Mouse (Mus musculus) limb, embryonic 14.5 days (tissue): ENCODE results near the gene Epha4. TPM values are rescaled to one million over a fixed set of nuclear protein-coding genes. Genes with fewer than 3 reads are reported as not detected.

Experiments used
- ATAC-seq: fragments of 200-750 bp; cut with Nextera tagmentation; 2 replicates; pipeline ENCODE4 v1.8.0; 2017; ENCODE audit warnings: low read depth, moderate number of reproducible peaks, moderate TSS enrichment; ENCODE audit not compliant: low FRiP score
- DNase-seq: peaks from one replicate; pipeline ENCODE4 v3.0.0-alpha.2; 2015; ENCODE audit warnings: low spot score
- H3K27ac ChIP-seq: fragments of 300-500 bp; sonication (generic); replicated peaks from 2 replicates; pipeline ENCODE4 v1.5.1; 2014; ENCODE audit warnings: low read depth, mild to moderate bottlenecking, low read length, moderate library complexity, mixed read lengths
- H3K27me3 ChIP-seq: fragments of 300-500 bp; sonication (generic); 2 replicates; pipeline ENCODE4 v1.6.1; 2014; ENCODE audit warnings: low read length, mixed read lengths; ENCODE audit not compliant: control insufficient read depth, insufficient read depth
- H3K36me3 ChIP-seq: fragments of 300-500 bp; sonication (generic); 2 replicates; pipeline ENCODE4 v1.6.1; 2014; ENCODE audit warnings: mild to moderate bottlenecking, low read length, moderate library complexity, mixed read lengths; ENCODE audit not compliant: control insufficient read depth, insufficient read depth
- H3K4me1 ChIP-seq: fragments of 300-500 bp; sonication (generic); 2 replicates; pipeline ENCODE4 v1.6.1; 2014; ENCODE audit warnings: antibody characterized with exemption, low read length, mixed read lengths; ENCODE audit not compliant: control insufficient read depth, insufficient read depth
- H3K4me2 ChIP-seq: fragments of 300-500 bp; sonication (generic); replicated peaks from 2 replicates; pipeline ENCODE4 v1.6.1; 2014; ENCODE audit warnings: low read depth, mild to moderate bottlenecking, low read length, moderate library complexity; ENCODE audit not compliant: severe bottlenecking
- H3K4me3 ChIP-seq: fragments of 300-500 bp; sonication (generic); replicated peaks from 2 replicates; pipeline ENCODE4 v1.5.1; 2014; ENCODE audit warnings: low read length
- H3K9ac ChIP-seq: fragments of 300-500 bp; sonication (generic); 2 replicates; pipeline ENCODE4 v1.6.1; 2014; ENCODE audit warnings: mild to moderate bottlenecking, low read depth, low read length, moderate library complexity; ENCODE audit not compliant: severe bottlenecking
- H3K9me3 ChIP-seq: fragments of 300-500 bp; sonication (generic); 2 replicates; pipeline ENCODE4 v1.6.1; 2016; ENCODE audit warnings: low read length; ENCODE audit not compliant: control insufficient read depth
- POLR2A ChIP-seq: fragments of 200-500 bp; IDR thresholded peaks from 2 replicates; pipeline ENCODE4 v1.8.0; 2012; ENCODE audit warnings: inconsistent platforms, mild to moderate bottlenecking, moderate library complexity, borderline replicate concordance; ENCODE audit not compliant: insufficient read depth, insufficient read length; ENCODE audit errors: extremely low read depth
- WGBS: fragments of 180-500 bp; shearing (Covaris S2); extraction: QIAGEN DNeasy Blood & Tissue Kit; methylation state at CpG from one replicate; pipeline ENCODE4 v1.1.7; 2014; 5-methylcytosine and 5-hydroxymethylcytosine counted together
- polyA plus RNA-seq, 2 experiments: library from polyadenylated mRNA; depleted of rRNA in 1 of 2; stranded (reverse) in 1 of 2; unstranded in 1 of 2; fragments of >200 nt; fragmentation: Nextera tagmentation in 1 of 2; extraction: Ambion mirVana in 1 of 2; gene quantifications; 2 replicates each; pipeline versions ENCODE4 v1.2.1 to v1.2.3; 2012 to 2014

Gene Epha4
- polyA plus RNA-seq, 2 experiments, result 34.5 to 53.5 TPM

- Histone ChIP-seq H3K36me3 (no peaks in the 10 kb centered on the region), H3K9me3 (no peaks in the 10 kb centered on the region), H3K4me3 (no peak overlapping the region), H3K27me3 (no peaks in the 10 kb centered on the region), H3K4me1 (0 out of 2 replicates have a peak, but pooled peaks cover 4% of the 10 kb centered on the region), H3K27ac (no peak overlapping the region), H3K4me2 (no peak overlapping the region), H3K9ac (no peak overlapping the region)
- WGBS, result 83% methylated on average over 2 of the region's 2 CpGs
- ATAC-seq (no peak), DNase-seq (no peak)
- no peak for TF ChIP-seq POLR2A
Measured at GRCm38 (mm10) chr1:77472566-77472965, 42.3 kb downstream of the Epha4 start.

GRCm38 (mm10) chr1:77471447-77471846 lies 43.4 kb downstream of the Epha4 start:
- no peaks in the 10 kb centered on the region; the same call in 1 of the 2 replicates for H3K36me3 ChIP-seq
- H3K4me2 ChIP-seq, result no peak overlapping the region
- no peak for TF ChIP-seq POLR2A
- ATAC-seq, result no peak
- no peak overlapping the region for H3K4me3 ChIP-seq
- no peak for DNase-seq
- 0 out of 2 replicates have a peak, but pooled peaks cover 4% of the 10 kb centered on the region for H3K4me1 ChIP-seq
- H3K27ac ChIP-seq, result no peak overlapping the region
- H3K9me3 ChIP-seq, result no peaks in the 10 kb centered on the region
- no peak overlapping the region for H3K9ac ChIP-seq
- H3K27me3 ChIP-seq, result no peaks in the 10 kb centered on the region
- WGBS, result 53% methylated on average over 5 of the region's 5 CpGs

DNA sequence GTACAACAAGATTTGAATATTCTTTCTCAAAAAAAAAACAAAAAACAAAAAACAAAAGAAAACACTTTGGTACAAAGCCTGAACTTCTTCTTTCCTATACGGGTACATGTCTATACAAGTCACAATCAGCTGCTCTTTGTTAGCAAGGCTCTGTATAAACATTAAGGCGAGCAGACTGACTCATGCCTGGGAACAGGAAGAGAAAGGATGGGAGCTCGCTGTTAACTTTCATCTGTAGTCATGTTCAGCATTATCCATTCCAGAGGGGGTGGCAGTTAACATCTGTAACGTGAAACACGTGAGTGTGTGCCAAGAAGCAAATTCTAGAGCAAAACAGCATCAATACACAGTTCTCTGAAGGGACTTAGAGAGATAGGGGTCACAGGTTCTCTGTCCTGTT lies 43.9 kb downstream of the Epha4 start:
- Histone ChIP-seq H3K4me1 (0 out of 2 replicates have a peak, but pooled peaks cover 4% of the 10 kb centered on the region), H3K4me3 (no peak overlapping the region), H3K36me3 (no peaks in the 10 kb centered on the region; the same call in 1 of the 2 replicates), H3K9me3 (no peaks in the 10 kb centered on the region), H3K4me2 (no peak overlapping the region), H3K27me3 (no peaks in the 10 kb centered on the region), H3K9ac (no peak overlapping the region), H3K27ac (no peak overlapping the region)
- ATAC-seq (no peak), DNase-seq (peak; percentile 18)
- no peak for TF ChIP-seq POLR2A
- WGBS, result 38% methylated on average over 5 of the region's 5 CpGs

DNA sequence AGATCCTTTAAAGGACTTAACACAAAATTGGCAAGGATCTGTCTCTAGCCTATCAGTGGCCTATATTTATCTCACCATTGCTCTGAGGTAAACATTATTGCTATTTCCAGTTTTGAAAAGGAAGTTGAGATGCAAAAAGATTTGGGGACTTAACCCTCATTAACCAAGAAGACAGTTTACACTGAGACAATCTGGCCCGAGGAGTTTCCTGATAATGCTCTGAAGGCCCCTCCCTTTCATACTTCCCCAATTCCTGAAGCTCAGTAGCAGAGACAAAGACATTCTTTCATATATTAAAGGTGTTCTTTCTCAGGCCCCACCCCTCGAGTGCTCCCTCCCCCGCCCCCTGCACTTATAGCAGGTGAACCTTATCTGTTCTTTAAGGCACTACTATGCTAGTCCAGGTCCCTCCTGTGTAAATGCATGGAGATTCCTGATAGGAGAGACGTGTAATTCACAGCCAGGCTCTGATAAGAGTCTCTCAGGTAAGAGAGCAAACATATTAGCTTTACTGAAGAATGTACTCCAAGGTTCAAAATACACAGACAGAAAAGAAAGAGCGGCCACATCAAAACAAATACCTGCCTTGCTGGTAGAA lies 46.1 kb downstream of the Epha4 start:
- no peak overlapping the region for H3K4me3 ChIP-seq
- TF ChIP-seq POLR2A, result no peak
- no peaks in the 10 kb centered on the region for H3K27me3 ChIP-seq
- H3K4me1 ChIP-seq, result 0 out of 2 replicates have a peak, but pooled peaks cover 4% of the 10 kb centered on the region
- H3K9me3 ChIP-seq, result no peaks in the 10 kb centered on the region
- DNase-seq, result no peak
- H3K27ac ChIP-seq, result no peak overlapping the region
- ATAC-seq, result no peak
- no peak overlapping the region for H3K4me2 ChIP-seq
- H3K36me3 ChIP-seq, result no peaks in the 10 kb centered on the region; the same call in 1 of the 2 replicates
- 80% methylated on average over 5 of the region's 5 CpGs for WGBS
- no peak overlapping the region for H3K9ac ChIP-seq

GRCm38 (mm10) chr1:77465524-77465923 lies 49.4 kb downstream of the Epha4 start:
- H3K9ac ChIP-seq, result no peak overlapping the region
- TF ChIP-seq POLR2A, result no peak
- H3K4me3 ChIP-seq, result no peak overlapping the region
- no peak for ATAC-seq
- no peaks in the 10 kb centered on the region for H3K27me3 ChIP-seq
- H3K4me1 ChIP-seq, result peaks cover 5% of the 10 kb centered on the region; the same call in 1 of the 2 replicates
- H3K27ac ChIP-seq, result no peak overlapping the region
- 84% methylated on average over 4 of the region's 4 CpGs for WGBS
- no peaks in the 10 kb centered on the region; the same call in 1 of the 2 replicates for H3K36me3 ChIP-seq
- H3K4me2 ChIP-seq, result no peak overlapping the region
- DNase-seq, result no peak
- H3K9me3 ChIP-seq, result no peaks in the 10 kb centered on the region

GRCm38 (mm10) chr1:77464108-77464507 lies 50.8 kb downstream of the Epha4 start:
- DNase-seq (no peak), ATAC-seq (no peak)
- H3K27ac ChIP-seq, result no peak overlapping the region
- 70% methylated on average over 1 of the region's 1 CpGs for WGBS
- H3K9me3 ChIP-seq, result no peaks in the 10 kb centered on the region
- no peak overlapping the region for H3K4me3 ChIP-seq
- peaks cover 5% of the 10 kb centered on the region; the same call in 1 of the 2 replicates for H3K4me1 ChIP-seq
- no peaks in the 10 kb centered on the region for H3K27me3 ChIP-seq
- no peak overlapping the region for H3K9ac ChIP-seq
- H3K4me2 ChIP-seq, result no peak overlapping the region
- TF ChIP-seq POLR2A, result no peak
- no peaks in the 10 kb centered on the region; the same call in 1 of the 2 replicates for H3K36me3 ChIP-seq
